Mouse (Mus musculus) ovary, postnatal 14 days (tissue): ENCODE data around the gene Slc11a2.
A peak's percentile ranks its signal among the peaks of the same experiment; 100 is the strongest.
"Not testable (repeated sequence)": the region's sequence is repeated elsewhere in the genome, so short reads cannot be mapped to it uniquely, and the experiment has no call there.

ENCODE experiments used
- DNase-seq: peaks from one replicate; pipeline ENCODE4 v3.0.0; 2022; ENCODE audit warnings: low spot score

The Slc11a2 gene

DNA sequence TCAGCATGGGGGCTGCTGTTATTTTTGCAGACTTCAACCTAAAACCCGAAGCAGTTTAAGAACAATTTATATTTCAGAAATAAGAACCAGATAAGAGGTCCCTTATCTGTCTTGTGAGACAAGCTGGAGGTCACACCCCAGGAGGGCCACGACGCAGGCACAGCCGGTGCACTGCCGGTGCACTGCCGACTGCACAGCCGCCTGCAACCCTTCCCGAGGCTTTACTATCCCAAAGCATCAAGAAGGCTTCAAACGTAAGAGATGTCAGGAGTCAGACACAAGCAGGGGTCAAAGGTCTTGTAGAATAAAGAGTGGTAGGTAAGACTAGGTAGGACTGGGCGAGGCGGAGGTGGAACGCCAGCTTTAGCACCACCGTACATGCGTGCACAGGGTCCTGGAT is 22.5 kb downstream of the Slc11a2 start:
- no peak for DNase-seq

DNA sequence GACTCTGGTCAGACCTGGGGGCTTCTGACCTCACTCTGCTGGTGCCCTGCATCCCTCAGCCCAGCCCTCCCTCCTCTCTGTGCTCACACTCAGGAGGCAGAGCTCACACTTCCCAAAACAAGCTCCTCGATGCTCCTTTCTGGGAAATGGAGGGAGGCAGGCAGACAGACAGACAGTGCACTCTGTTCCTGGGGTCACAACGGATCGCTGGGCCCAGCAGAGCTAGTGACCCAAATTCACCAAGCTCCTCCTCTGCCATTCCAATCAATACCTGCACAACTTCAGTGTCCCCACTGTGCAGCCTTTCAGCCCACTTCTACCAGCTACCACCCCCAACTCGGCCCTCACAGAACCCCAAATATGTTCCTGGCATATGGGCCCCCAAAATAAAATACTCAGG is 23.1 kb downstream of the Slc11a2 start:
- no peak for DNase-seq

- DNase-seq, result no peak
Measured at GRCm38 (mm10) chr15:100400592-100401250, 24.2 kb downstream of the Slc11a2 start.

DNA sequence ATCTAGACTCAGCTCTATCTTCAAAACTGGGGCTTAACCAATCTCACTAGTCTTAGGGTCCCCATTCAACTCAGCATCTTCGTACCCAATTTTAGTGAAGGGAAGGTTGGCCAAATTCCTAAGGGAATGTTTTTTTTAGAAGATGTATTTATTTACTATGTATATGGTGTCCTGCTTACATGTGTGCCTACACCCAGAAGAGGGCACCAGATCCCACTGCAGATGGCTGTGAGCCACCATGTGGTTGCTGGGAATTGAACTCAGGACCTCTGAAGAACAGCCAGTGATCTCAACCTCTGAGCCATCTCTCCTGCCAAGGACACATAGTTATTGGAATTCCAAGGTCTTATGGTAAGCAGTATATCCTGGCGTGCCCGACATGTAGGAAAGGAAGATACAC is 29.3 kb downstream of the Slc11a2 start:
- DNase-seq, result no peak

- DNase-seq, result no peak
Measured at GRCm38 (mm10) chr15:100393016-100393415, 31.9 kb downstream of the Slc11a2 start.

DNA sequence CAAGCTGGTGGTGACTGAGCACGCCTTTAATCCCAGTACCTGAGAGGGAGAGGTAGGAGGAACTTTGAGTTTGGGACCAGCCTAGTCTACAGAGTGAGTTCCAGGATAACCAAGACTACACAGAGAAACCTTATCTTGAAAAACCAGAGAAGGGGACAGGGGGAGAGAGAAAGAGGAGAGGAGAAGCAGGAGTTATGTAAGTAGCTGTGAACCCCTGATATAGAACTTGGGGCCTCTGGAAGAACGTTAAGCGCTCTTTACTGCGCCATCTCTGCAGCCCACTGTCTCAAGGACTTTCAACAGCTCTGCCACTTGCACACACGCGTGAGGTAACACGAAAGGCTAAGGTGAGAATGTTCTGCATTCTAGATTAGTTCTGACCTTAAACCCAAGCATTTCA is 33.3 kb downstream of the Slc11a2 start:
- DNase-seq, result no peak

GRCm38 (mm10) chr15:100391066-100391465 is 33.8 kb downstream of the Slc11a2 start:
- DNase-seq, result no peak

DNA sequence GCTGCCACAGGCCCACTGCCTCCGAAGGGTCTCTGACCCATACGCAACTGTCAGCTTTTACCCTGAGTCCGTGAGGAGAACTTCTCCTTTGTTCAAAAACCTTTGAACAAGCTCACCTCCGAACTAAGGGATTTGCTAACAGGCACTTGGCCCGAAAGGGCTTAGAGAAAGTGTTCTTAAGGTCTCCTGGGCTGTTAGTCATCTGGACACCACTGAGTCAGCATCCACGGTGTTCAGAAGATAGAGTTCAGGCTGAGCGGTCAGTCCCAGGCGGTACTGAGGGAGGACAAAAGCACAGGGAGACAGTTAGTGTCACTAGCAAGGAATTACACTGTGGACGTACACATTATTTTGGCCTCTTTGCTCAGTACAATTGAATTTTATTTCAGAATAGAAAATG is 36.0 kb downstream of the Slc11a2 start:
- DNase-seq, result no peak

DNA sequence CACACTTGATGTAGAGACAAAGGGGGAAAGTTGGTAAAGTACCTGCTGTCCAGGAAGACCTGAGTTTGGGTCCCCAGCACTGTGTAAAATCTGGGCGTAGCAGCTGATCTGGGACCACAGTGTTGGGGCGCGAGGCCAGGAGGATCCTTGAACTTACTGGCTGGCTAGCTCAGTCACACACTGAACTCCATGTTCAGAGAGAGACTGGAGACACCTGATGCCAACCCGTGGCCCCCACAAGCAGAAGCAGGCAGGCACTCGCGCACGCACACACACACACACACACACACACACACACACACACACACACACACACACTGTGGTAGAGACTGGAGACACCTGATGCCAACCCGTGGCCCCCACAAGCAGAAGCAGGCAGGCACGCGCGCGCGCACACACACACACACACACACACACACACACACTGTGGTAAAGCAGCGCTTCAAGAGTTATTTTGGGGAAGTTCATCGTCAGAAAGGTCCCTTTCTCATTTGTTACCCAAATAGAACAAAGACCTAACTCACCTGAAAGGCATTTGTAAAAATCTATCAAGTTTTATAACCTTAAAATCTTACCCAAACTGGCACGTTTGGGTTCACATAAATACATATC is 36.5 kb downstream of the Slc11a2 start:
- DNase-seq, result no peak

- DNase-seq, result no peak
Measured at GRCm38 (mm10) chr15:100387544-100388223, 37.2 kb downstream of the Slc11a2 start.

- DNase-seq, result no peak
Measured at GRCm38 (mm10) chr15:100385705-100386104, 39.2 kb downstream of the Slc11a2 start.

- no peak for DNase-seq
Measured at GRCm38 (mm10) chr15:100380104-100380503, 44.8 kb downstream of the Slc11a2 start.

- DNase-seq, result no peak
Measured at GRCm38 (mm10) chr15:100379658-100380057, 45.2 kb downstream of the Slc11a2 start.

DNA sequence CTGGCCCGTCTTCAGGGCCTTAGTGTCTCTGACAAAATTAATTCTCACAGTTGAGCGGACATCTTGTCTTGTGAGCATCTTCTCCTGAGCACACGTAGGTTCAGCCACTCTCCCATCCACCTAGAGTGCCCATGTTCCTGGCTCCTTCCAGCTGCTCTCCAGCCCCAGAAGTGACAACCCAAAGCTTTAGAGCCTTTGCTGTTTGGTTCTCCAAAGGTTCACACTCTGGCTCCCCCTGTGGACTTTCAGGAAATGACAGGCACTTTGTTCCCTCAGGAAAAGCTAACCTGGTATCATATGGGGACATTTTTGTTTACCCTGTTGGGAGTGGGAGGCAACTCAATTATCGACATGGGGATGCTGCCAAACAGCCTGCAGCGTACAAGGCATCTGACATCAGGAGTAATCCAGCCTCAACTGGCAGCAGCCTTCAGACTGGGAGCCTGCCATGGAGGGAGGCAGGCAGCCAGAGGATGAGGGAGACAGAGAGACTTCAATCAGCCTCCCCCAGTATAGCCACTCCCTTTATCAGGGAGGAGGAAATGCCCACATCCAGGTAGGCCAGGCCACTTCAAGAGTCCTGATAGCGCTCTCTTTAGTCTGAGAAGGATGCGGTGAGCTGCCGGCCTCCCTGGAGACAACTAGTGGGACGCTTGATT is 46.9 kb downstream of the Slc11a2 start:
- DNase-seq, result not testable (repeated sequence)

DNA sequence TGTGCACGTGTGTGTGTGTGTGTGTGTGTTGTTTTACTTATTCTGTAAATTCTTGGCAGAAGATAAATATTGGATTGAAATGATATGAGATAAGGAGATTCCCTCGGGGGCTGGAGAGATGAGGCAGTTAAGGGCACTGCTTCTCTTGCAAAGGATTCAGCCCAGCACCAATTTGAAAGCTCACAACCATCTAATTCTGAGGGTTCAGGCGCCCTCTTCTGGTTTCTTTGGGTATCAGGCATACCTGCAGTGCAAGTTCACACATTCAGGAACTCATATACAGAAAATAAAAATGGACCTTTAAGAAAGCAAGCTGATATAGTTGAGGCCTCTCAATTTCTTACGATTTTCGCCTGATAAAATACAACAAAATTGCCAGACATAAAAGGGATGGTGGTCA is 49.8 kb downstream of the Slc11a2 start:
- peak; percentile 42 for DNase-seq

DNA sequence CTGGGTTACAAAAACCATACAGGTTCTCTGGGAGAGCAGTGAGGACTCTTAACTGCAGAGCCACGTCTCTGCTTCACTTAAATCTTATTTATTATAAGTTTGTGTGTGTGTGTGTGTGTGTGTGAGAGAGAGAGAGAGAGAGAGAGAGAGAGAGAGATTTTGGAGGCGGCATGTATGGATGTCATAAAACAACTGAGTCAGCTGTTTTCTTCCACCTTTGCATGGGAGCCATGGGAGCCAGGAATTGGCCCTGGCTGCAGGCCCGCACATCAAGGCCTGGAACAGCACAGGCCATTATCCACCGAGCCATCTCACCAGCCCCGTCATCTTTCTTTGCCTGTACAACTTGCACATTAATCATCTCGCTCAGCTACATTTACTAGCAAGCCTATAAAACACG is 57.8 kb downstream of the Slc11a2 start:
- no peak for DNase-seq

GRCm38 (mm10) chr15:100365967-100366366 is 58.9 kb downstream of the Slc11a2 start:
- not testable (repeated sequence) for DNase-seq

- DNase-seq, result no peak
Measured at GRCm38 (mm10) chr15:100364242-100364641, 60.6 kb downstream of the Slc11a2 start, which contains the start of gene Higd1c. Gene Higd1c (plus strand): TSS chr15:100364542.

- DNase-seq, result no peak
Measured at GRCm38 (mm10) chr15:100355876-100356275, 69.0 kb downstream of the Slc11a2 start.

DNA sequence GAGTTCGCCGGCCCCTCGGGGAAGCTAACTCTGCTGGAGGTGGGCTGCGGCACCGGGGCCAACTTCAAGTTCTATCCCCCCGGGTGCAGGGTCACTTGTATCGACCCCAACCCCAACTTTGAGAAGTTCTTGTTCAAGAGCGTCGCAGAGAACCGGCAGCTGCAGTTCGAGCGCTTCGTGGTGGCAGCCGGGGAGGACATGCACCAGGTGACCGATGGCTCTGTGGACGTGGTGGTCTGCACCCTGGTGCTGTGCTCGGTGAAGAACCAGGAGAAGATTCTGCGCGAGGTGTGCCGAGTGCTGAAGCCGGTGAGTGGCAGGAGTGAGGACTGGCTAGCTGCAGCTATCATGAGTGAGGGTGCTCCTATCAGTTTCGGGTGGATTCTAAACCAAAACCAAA is 71.5 kb downstream of the Slc11a2 start:
- not testable (repeated sequence) for DNase-seq

- DNase-seq, result no peak
Measured at GRCm38 (mm10) chr15:100352711-100353250, 72.1 kb downstream of the Slc11a2 start, which contains the start of the genes Methig1 and Mettl7a2. Gene Methig1 (plus strand): TSS chr15:100353149. Gene Mettl7a2 (plus strand): TSS chr15:100353200.

DNA sequence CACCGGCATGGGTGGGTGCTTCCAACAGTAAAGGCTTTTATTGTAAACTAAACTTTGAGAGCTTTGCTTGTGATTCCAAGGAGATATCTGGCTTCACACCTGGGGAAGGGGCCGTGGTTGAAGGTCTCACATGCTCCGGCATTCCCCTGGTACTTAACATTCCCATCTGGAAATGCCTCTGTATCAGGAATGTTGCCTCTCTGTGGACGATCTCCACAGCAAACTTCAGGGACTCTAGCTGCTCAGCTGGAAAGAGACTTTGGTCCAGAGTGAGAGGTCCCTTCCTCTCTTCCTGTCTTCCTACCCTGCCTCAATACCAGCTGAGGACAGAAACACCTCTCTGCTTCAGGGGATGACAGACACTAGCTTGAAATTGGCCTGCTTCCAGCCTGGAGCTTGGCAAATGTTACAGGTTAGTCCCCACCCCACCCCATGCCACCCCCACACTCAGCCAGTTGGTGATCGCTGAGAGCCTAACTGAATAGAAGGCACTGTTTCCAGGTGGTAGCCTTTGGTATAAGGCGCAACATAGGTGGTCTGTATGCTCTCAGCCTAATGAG is 73.3 kb downstream of the Slc11a2 start:
- no peak for DNase-seq
